Mouse (Mus musculus) layer of hippocampus, adult 8-10 months (tissue): ENCODE measurements at regions not wholly inside any gene's neighbourhood (a gene's known extent, or its start where the extent isn't known, plus 50 kb on each side); places are given as distances from the start of the nearest gene placed in this dataset.

ENCODE experiments used
- DNase-seq, 2 experiments: peaks; one replicate each; pipeline ENCODE4 v3.0.0; 2022; ENCODE audit warnings: low spot score in 2 of 2

GRCm38 (mm10) chr2:116808113-116808512 lies 70.4 kb upstream of the Tmco5 start:
- no peak for DNase-seq

GRCm38 (mm10) chr2:116808554-116808953 lies 69.9 kb upstream of the Tmco5 start:
- no peak for DNase-seq

GRCm38 (mm10) chr2:116810116-116810515 lies 68.4 kb upstream of the Tmco5 start:
- DNase-seq: no peak

- no peak for DNase-seq
Measured at GRCm38 (mm10) chr2:116812869-116813558, 65.5 kb upstream of the Tmco5 start.

- DNase-seq: no peak
Measured at GRCm38 (mm10) chr2:116813559-116813895, 65.0 kb upstream of the Tmco5 start.

- no peak for DNase-seq
Measured at GRCm38 (mm10) chr2:116817134-116817533, 61.4 kb upstream of the Tmco5 start.

- DNase-seq: no peak
Measured at GRCm38 (mm10) chr2:116817561-116817960, 60.9 kb upstream of the Tmco5 start.

GRCm38 (mm10) chr2:116818550-116818949 lies 59.9 kb upstream of the Tmco5 start:
- no peak for DNase-seq

- DNase-seq: no peak
Measured at GRCm38 (mm10) chr2:116819016-116819687, 59.3 kb upstream of the Tmco5 start.

GRCm38 (mm10) chr2:116820831-116821745 lies 57.4 kb upstream of the Tmco5 start:
- DNase-seq: peak in 1 of 2 experiments; percentile 13
